Mouse (Mus musculus) kidney, postnatal 0 days (tissue): ENCODE results near the gene Fgfr2. TPM values are rescaled to one million over a fixed set of nuclear protein-coding genes. Genes with fewer than 3 reads are reported as not detected.

Source experiments
- ATAC-seq: fragments of 200-750 bp; cut with Nextera tagmentation; replicated peaks from 2 replicates; pipeline ENCODE4 v1.8.0; 2017; ENCODE audit warnings: low read depth, moderate number of reproducible peaks, moderate TSS enrichment, moderate library complexity; ENCODE audit not compliant: low FRiP score
- DNase-seq: peaks from one replicate; pipeline ENCODE4 v3.0.0-alpha.2; 2016; ENCODE audit warnings: low spot score
- H3K27ac ChIP-seq: fragments of 300-500 bp; sonication (generic); 2 replicates; pipeline ENCODE4 v1.5.1; 2014; ENCODE audit warnings: mild to moderate bottlenecking
- H3K27me3 ChIP-seq: fragments of 300-500 bp; sonication (generic); 2 replicates; pipeline ENCODE4 v1.6.1; 2014; ENCODE audit warnings: low read length, mixed read lengths; ENCODE audit not compliant: insufficient read depth
- H3K36me3 ChIP-seq: fragments of 300-500 bp; sonication (generic); 2 replicates; pipeline ENCODE4 v1.6.1; 2014; ENCODE audit warnings: low read length, mixed read lengths; ENCODE audit not compliant: insufficient read depth
- H3K4me1 ChIP-seq: fragments of 300-500 bp; sonication (generic); replicated peaks from 2 replicates; pipeline ENCODE4 v1.6.1; 2014; ENCODE audit warnings: antibody characterized with exemption, low read length, mixed read lengths; ENCODE audit not compliant: insufficient read depth
- H3K4me2 ChIP-seq: fragments of 300-500 bp; sonication (generic); 2 replicates; pipeline ENCODE4 v1.6.1; 2014; ENCODE audit warnings: mild to moderate bottlenecking, low read length, moderate library complexity, mixed read lengths
- H3K4me3 ChIP-seq: fragments of 300-500 bp; sonication (generic); replicated peaks from 2 replicates; pipeline ENCODE4 v1.5.1; 2014; ENCODE audit warnings: low read depth, low read length
- H3K9ac ChIP-seq: fragments of 300-500 bp; sonication (generic); 2 replicates; pipeline ENCODE4 v1.6.1; 2014; ENCODE audit warnings: low read depth, low read length
- H3K9me3 ChIP-seq: fragments of 300-500 bp; sonication (generic); replicated peaks from 2 replicates; pipeline ENCODE4 v1.6.1; 2016; ENCODE audit warnings: low read length, inconsistent platforms, mixed read lengths
- CTCF ChIP-seq: IDR thresholded peaks from 2 replicates; pipeline ENCODE4 v1.5.1; 2016; ENCODE audit warnings: antibody characterized with exemption, low read depth, mild to moderate bottlenecking, moderate library complexity
- WGBS: fragments of 180-500 bp; shearing (Covaris S2); extraction: QIAGEN DNeasy Blood & Tissue Kit; methylation state at CpG from one replicate; pipeline ENCODE4 v1.1.7; 2014; 5-methylcytosine and 5-hydroxymethylcytosine counted together
- polyA plus RNA-seq: library from polyadenylated mRNA; unstranded; fragments of >200 nt; fragmentation: Nextera tagmentation; extraction: Ambion mirVana; gene quantifications from 2 replicates; pipeline ENCODE4 v1.2.1, GENCODE M21; 2015

Fgfr2 gene
- polyA plus RNA-seq, 1 experiment from 2014 or later = 79.8 TPM

- no peak overlapping the region for H3K27ac ChIP-seq
- H3K27me3 ChIP-seq = no peaks in the 10 kb centered on the region
- H3K4me2 ChIP-seq = no peak overlapping the region
- H3K4me1 ChIP-seq = no peaks in the 10 kb centered on the region
- no peak overlapping the region for H3K4me3 ChIP-seq
- no peaks in the 10 kb centered on the region for H3K36me3 ChIP-seq
- WGBS = 37% methylated on average over 4 of the region's 4 CpGs
- DNase-seq (peak; percentile 12), ATAC-seq (no peak)
- no peak overlapping the region for H3K9ac ChIP-seq
- no peak for TF ChIP-seq CTCF
- no peaks in the 10 kb centered on the region for H3K9me3 ChIP-seq
Measured at GRCm38 (mm10) chr7:132542427-132542826, 580.7 kb downstream of the Fgfr2 start.

- TF ChIP-seq CTCF = no peak
- no peak for DNase-seq
- H3K4me1 ChIP-seq = no peaks in the 10 kb centered on the region
- WGBS = 71% methylated on average over 3 of the region's 3 CpGs
- ATAC-seq = no peak
- H3K27me3 ChIP-seq = no peaks in the 10 kb centered on the region
- no peak overlapping the region for H3K4me2 ChIP-seq
- H3K9me3 ChIP-seq = no peaks in the 10 kb centered on the region
- no peak overlapping the region for H3K9ac ChIP-seq
- H3K27ac ChIP-seq = no peak overlapping the region
- H3K36me3 ChIP-seq = no peaks in the 10 kb centered on the region
- H3K4me3 ChIP-seq = no peak overlapping the region
Measured at GRCm38 (mm10) chr7:132541566-132541965, 581.6 kb downstream of the Fgfr2 start.

GRCm38 (mm10) chr7:132540597-132540996, 582.6 kb downstream of the Fgfr2 start:
- Histone ChIP-seq H3K4me3 (no peak overlapping the region), H3K27me3 (no peaks in the 10 kb centered on the region), H3K36me3 (no peaks in the 10 kb centered on the region), H3K9ac (no peak overlapping the region), H3K27ac (no peak overlapping the region), H3K4me2 (no peak overlapping the region), H3K4me1 (no peaks in the 10 kb centered on the region), H3K9me3 (no peaks in the 10 kb centered on the region)
- no peak for ATAC-seq
- TF ChIP-seq CTCF = no peak
- no peak for DNase-seq
- 82% methylated on average over 4 of the region's 4 CpGs for WGBS

- WGBS = 58% methylated on average over 3 of the region's 3 CpGs
- TF ChIP-seq CTCF = no peak
- DNase-seq = no peak
Measured at GRCm38 (mm10) chr7:132529206-132529605, 593.9 kb downstream of the Fgfr2 start.

GRCm38 (mm10) chr7:132513419-132513982, 609.6 kb downstream of the Fgfr2 start:
- no peak for ATAC-seq
- no peak for DNase-seq

More at GRCm38 (mm10) chr7:132529206-132529605, 593.9 kb downstream of the Fgfr2 start:
- Histone ChIP-seq H3K9ac (no peak overlapping the region), H3K36me3 (no peaks in the 10 kb centered on the region), H3K4me2 (no peak overlapping the region), H3K27ac (no peak overlapping the region), H3K4me1 (no peaks in the 10 kb centered on the region), H3K4me3 (no peak overlapping the region), H3K9me3 (no peaks in the 10 kb centered on the region), H3K27me3 (no peaks in the 10 kb centered on the region)
- no peak for ATAC-seq

GRCm38 (mm10) chr7:132509110-132509509, 614.0 kb downstream of the Fgfr2 start:
- H3K4me1 ChIP-seq = no peaks in the 10 kb centered on the region; the same call in 1 of the 2 replicates
- H3K27me3 ChIP-seq = no peaks in the 10 kb centered on the region
- WGBS = 60% methylated on average over 2 of the region's 2 CpGs
- no peaks in the 10 kb centered on the region for H3K9me3 ChIP-seq
- no peak overlapping the region for H3K4me3 ChIP-seq
- H3K36me3 ChIP-seq = no peaks in the 10 kb centered on the region
- H3K27ac ChIP-seq = no peak overlapping the region
- TF ChIP-seq CTCF = no peak
- no peak for DNase-seq
- H3K9ac ChIP-seq = no peak overlapping the region
- no peak for ATAC-seq
- H3K4me2 ChIP-seq = no peak overlapping the region

More at GRCm38 (mm10) chr7:132513419-132513982, 609.6 kb downstream of the Fgfr2 start:
- Histone ChIP-seq H3K27me3 (no peaks in the 10 kb centered on the region), H3K4me1 (no peaks in the 10 kb centered on the region), H3K4me2 (no peak overlapping the region), H3K36me3 (no peaks in the 10 kb centered on the region), H3K9ac (no peak overlapping the region), H3K4me3 (no peak overlapping the region), H3K9me3 (no peaks in the 10 kb centered on the region), H3K27ac (no peak overlapping the region)
- 62% methylated on average over 7 of the region's 7 CpGs for WGBS
- no peak for TF ChIP-seq CTCF

GRCm38 (mm10) chr7:132507361-132507760, 615.8 kb downstream of the Fgfr2 start:
- ATAC-seq (no peak), DNase-seq (no peak)
- Histone ChIP-seq H3K27me3 (no peaks in the 10 kb centered on the region), H3K4me3 (no peak overlapping the region), H3K4me1 (no peaks in the 10 kb centered on the region; the same call in 1 of the 2 replicates), H3K36me3 (no peaks in the 10 kb centered on the region), H3K9me3 (no peaks in the 10 kb centered on the region), H3K4me2 (no peak overlapping the region), H3K27ac (no peak overlapping the region), H3K9ac (no peak overlapping the region)
- WGBS = 64% methylated on average over 4 of the region's 4 CpGs
- peak; percentile 54 for TF ChIP-seq CTCF
